Mouse (Mus musculus): Measurements from ENCODE around the gene Taf9b.
"Not testable (repeated sequence)": the region's sequence is repeated elsewhere in the genome, so short reads cannot be mapped to it uniquely, and the experiment has no call there.

Taf9b gene

DNA sequence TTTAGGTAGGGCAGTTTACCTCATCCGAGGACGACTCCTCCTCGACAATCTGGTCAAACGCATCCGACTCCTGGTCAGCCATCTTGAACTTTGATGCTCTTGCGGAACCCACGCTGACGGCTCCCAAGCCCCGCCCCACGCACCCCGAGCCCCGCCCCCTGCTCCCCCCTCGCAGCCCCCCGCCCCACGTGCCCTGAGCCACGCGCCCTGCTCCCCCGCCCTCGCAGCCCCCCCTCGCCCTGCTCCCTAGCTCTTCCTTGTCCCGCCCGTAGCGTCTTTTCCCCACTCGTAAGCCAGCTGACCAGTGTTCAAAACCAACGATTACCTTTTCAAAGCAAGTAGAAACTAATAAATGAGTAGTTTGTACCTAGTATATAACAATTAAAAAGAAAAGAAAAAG, at the start of gene Taf9b:
Gene Taf9b, minus strand, starts transcription at position 101 of the 400 bp plus-strand sequence.
- no peak for DNase-seq (ENCODE audit: low read depth)

DNA sequence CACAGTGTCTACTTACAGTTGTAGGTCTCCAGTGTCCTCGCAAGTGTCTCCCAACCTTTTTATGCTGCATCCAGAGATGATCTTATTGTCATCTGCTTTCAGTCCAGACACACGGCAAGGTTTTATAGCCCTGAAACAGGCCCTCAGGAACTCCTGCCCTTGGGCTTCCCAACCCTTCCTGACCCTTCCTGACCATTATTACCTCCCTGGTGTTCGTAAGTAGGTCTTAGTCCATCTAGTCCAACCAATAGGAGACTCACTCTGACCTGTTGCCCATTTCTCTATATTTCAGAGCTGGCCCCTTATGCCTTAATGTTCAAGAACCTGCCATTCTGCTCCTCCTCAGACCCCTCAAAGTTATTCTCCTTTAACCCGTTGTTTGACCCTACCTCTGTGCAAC, 34.3 kb upstream of the Taf9b start, which contains the start of gene Fnd3c2:
Gene Fnd3c2, minus strand, starts transcription at position 101 of the 400 bp plus-strand sequence.
- DNase-seq (ENCODE audit: low read depth), result no peak

DNA sequence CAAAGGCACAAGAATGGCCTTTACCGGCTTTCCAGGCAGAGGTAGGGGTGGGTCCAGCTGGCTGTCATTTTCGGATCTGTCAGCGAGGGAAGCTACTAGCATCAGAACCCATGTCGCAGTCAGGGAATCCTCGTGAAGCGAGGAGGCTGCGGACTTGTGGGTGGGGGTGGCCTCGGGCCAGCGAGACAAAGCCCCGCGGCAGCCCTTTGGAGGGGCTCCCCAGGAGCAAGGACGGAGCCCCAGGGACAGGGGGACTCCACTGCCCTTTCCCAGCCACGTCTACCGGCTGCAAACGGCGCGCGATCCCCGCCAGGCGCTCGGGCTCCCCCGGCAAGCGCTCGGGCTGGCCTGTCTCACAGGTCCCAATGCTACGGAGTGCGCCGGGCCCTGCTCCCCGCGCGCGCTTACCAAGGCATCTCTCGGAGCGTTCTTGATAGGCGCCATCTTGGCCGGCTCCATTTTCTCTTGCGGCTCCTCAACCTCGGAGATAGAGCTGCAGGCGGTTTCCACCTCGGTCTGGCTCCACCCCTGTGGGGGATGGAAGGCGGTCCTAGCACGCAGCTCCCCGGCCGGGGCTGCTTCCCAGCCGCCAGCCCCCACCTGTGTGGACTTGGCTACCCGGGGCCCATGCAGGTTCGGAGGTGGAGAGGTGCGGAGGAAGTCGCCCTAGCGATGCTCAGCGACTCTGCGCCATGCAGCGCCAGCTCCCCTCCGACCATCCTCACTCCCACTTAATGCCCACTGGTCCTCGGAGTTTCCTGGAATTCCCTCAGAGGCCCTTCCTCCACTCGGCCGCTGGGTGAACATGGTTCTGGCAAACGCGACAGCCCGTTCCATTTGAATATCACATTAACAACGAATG, 1.6 kb downstream of the Taf9b start:
- peak; percentile 30 for DNase-seq (ENCODE audit: low read depth)

DNA sequence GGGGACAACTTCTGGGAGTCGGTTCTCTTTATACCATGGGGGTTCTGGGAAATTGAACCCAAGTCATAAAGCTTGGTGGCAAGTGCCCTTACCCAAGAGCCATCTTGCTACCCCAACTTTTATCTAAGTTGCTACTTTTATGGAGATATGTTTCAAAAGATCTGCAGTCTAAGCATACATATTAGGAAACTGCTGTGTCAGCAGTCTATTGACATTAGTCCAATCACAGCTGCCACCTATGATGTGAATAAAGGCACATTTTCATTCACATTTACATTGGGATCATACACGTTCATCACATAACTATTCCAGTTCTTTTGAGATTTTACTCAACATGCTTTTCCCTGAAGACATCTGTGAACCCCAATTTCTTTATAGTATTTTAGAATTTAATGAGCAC, 11.9 kb downstream of the Taf9b start:
- no peak for DNase-seq (ENCODE audit: low read depth)

DNA sequence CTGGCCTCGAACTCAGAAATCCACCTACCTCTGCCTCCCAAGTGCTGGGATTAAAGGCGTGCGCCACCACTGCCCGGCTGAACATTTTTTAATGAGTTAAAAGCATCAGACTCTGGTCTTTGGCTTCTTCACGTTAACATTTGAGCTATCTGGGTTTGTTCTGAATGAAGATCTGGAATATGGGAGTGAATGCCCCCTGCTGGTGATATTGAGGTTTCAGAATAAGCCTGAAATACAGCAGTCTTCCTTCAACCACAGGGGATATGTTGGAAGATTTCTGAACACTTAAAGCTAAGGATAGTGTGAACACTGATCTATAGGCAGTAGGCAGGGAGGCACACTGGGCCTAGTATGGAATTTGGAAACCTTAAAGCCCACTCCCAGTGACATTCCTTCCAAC, 22.1 kb downstream of the Taf9b start:
- no peak for DNase-seq (ENCODE audit: low read depth)

DNA sequence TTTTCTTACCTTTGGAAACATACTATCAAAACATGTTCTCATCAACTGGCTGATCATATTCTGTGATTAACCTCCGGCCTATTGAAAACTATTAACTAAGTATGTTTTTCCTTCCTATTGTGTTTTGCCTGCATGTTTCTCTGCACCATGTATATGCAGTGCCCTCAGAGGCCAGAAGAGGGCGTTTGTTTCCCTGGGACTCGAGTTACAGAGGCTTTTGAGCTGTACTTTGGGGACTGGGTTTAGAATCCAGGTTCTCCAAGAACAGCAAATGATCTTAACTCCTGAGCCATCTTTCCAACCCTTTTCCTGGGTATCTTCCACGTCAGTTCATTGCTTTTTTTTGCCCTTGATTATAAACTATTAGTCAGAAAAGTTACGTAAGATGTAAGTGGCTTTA, 23.6 kb downstream of the Taf9b start:
- DNase-seq (ENCODE audit: low read depth), result no peak

DNA sequence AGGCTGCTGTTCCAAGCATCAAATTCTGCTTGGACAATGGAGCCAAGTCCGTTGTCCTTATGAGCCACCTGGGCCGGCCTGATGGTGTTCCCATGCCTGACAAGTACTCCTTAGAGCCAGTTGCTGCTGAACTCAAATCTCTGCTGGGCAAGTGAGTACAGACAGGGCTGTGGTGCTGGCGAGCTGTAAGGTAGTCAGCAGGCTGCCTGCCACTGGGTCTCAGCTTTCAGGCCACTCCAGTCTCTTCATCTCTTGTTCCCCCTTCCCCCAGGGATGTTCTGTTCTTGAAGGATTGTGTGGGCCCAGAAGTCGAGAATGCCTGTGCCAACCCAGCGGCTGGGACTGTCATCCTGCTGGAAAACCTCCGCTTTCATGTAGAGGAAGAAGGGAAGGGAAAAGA, 26.6 kb downstream of the Taf9b start:
- DNase-seq (ENCODE audit: low read depth), result not testable (repeated sequence)

DNA sequence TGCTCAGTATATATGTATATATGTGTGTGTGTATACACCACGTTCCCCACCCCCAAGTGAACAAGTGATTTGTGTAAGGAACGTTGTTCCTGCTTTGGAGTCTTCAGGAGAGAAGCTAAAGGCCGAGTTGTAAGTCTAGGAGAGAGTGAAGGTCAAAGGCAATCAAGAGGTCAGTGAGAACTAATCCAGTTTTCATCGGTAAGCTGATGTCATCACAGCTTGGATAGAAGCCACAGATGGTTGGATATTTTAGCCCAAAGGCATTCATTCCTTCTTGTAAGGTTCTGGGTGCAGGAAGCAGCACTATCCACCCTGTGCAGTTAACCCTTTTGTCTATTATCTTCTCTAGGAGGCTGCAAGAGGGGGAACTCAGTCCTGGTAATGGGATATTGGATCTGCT, 30.9 kb downstream of the Taf9b start:
- no peak for DNase-seq (ENCODE audit: low read depth)

DNA sequence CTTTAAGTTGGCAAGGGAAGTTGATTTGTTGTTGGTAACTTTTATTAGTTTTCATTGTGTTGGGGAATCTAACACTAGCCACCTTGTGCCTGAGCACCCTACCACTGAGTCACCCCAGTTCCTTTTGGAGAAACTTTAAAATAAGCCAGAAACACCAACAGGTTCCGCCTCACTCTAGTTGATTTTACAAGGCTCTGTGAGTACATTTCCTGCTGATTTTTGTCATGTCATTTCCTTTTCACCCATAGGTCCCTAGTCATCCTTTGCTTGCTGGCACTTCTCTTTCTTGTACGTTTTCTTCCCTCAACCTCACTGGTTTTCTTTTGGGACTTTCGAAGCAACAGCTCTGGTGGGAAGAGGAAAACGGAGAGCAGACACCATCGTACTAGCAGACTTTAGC, 31.6 kb downstream of the Taf9b start:
- no peak for DNase-seq (ENCODE audit: low read depth)

DNA sequence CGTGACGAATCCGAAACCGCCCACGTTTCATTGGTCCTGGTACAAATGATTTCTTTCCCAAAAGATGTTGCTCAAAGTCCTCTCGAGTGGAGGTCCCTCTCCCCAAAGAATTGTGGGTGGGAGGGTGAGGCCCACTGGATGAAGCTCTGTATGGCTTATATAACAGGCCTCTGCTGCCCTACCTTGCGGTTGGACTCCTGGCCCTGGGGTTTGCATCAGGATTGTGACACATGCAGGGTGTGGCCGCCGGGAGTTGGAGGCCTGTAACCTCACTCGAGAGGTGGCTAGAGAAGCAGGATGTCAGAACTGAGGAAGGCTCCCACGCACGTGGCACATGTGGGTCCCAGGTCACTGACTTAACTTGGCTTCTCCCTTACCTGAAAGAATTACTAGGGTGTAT, 33.2 kb downstream of the Taf9b start:
- DNase-seq (ENCODE audit: low read depth), result no peak

DNA sequence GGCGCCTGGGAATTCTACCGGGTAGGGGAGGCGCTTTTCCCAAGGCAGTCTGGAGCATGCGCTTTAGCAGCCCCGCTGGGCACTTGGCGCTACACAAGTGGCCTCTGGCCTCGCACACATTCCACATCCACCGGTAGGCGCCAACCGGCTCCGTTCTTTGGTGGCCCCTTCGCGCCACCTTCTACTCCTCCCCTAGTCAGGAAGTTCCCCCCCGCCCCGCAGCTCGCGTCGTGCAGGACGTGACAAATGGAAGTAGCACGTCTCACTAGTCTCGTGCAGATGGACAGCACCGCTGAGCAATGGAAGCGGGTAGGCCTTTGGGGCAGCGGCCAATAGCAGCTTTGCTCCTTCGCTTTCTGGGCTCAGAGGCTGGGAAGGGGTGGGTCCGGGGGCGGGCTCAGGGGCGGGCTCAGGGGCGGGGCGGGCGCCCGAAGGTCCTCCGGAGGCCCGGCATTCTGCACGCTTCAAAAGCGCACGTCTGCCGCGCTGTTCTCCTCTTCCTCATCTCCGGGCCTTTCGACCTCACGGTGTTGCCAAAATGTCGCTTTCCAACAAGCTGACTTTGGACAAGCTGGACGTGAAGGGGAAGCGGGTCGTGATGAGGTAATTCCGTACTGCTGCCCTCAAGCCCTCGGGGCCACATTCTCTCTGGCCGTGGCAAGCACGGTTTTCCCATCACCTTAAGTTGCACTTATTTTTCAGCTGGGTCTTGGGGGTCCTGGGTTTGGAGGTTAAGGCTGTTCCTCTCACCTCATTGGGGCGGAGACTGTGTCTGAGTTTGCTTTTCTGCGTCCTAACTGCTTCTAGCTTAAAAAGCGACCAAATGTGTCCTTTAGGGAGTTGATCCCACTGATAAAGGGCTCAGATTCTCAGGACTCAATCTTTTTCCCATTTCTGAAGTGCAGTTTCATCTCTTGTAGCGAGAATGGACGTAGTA, 34.0 kb downstream of the Taf9b start, which contains the start of gene Pgk1:
Gene Pgk1, plus strand, starts transcription at position 388 of the 937 bp plus-strand sequence.
- DNase-seq (ENCODE audit: low read depth), result peak; percentile 80

DNA sequence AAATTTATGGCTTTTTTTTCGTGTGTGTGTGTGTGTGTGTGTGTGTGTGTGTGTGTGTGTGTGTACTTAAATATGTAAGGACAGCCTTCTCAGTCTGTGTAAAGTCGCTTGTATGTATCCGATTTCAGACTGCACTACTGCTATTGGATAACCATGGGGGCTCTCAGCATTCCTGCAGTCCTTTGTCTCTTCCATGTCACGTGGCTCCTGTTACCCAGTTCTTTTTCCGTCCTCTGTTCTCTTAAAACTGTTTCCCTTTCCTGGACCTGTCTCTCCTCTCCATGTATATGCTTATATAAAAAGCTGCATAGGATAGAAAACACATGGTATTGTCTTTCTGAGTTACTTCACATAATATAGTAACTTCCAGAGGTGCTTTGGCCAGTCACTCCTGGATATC, 35.3 kb downstream of the Taf9b start:
- DNase-seq (ENCODE audit: low read depth), result no peak

DNA sequence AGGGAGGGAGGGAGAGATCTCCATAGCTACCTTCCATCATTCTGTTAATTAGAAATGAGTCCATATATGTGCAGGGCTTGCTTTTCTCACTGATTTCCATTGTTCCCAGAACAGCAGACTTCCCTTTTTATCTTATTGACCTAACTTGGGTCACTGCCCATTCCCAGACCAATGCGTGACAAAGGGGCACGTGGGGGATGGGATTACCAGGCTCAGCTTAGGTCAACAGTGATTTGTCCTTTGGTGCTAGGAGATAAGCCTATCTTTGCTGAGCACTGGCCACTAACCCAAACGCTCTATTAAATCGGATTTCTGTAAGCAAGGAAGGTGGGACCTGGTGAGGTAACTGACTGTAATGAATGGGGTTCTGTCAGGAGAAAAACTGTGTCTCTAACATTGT, 36.7 kb downstream of the Taf9b start:
- no peak for DNase-seq (ENCODE audit: low read depth)

DNA sequence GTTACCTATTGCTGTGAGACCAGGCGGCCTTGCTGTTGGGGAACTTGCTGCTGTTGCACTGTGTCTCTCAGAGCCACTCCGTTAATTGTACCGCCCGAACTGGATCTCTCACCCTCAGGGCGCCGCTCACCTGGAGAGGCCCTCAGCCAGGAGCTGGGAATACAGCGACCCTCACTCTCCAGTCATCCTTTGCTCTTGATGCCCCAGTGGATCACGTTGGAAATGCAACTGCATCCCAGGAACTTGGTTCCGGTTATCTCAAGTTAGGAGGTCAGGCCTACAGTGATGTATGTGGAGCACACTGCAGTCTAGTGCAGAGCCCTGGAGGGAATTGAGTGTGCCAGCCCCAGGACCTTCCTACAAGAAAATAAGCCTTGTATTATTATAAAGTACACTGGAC, 44.6 kb downstream of the Taf9b start:
- no peak for DNase-seq (ENCODE audit: low read depth)

DNA sequence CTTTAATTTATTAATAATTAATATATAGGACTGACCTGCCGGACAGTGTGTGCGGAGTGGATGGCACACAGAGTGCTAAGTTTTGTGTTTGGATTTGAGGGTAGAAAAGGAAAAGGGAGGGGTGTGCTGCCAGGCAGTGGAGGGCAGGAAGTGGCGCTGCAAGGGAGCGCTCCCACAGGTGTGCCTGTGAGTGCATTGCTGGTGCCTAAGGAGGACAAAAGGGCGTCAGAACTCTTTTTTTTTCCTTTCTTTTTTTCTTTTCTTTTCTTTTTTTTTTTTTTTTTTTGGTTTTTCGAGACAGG, 49.2 kb downstream of the Taf9b start:
- no peak for DNase-seq (ENCODE audit: low read depth)

DNA sequence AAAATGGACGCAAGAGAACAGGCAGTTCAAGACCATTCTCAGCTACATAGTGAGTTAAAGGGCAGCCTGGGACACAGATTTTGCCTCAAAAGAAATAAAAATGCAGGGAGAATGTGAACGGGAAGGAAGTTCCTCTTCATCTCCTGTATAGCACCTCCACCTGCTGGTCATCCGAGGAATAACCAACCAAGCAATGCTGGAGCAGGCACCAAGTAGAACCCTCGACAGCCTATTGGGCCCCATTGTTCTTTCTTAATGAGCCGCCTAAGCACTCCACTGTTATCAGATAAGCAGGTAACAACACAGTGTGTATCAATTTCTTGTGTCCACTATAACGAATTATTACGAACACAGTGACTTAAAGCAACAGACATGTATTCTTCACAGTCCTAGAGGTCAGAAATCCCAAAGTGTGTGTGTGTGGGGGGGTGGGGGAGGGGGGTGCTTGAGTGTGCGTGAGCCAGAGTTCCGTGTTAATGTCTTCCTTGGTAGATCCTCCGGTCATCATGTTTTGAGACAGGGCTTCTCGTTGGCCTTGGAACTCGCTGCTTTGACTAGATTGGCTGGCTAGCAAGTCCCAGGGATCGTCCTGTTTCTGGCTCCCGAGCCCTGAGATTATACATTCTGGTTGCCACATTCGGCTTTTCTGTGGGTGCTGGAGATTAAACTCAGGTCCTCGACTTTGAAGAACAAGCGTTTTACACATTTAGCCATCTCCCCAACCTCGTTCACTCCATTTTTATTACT, 49.7 kb downstream of the Taf9b start:
- peak; percentile 67 for DNase-seq (ENCODE audit: low read depth)

DNA sequence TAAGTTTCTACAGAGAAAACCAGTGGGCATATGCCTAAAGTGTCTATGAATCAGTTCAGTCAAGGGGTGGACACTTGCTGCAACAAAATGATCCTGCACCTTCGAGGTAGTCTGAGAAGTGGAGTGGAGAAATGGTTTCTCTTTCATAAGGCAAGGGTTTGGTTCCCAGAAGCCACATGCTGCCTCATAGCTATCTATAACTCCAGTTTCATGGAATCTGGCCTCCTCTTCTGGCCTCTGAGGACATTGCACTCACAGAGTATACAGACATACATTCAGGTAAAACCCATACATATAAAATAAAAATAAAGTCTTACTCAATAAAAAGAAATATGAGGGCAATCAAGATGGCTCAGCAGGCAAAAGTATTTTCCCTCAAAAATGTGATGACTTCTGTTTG, 55.9 kb downstream of the Taf9b start:
- no peak for DNase-seq (ENCODE audit: low read depth)

DNA sequence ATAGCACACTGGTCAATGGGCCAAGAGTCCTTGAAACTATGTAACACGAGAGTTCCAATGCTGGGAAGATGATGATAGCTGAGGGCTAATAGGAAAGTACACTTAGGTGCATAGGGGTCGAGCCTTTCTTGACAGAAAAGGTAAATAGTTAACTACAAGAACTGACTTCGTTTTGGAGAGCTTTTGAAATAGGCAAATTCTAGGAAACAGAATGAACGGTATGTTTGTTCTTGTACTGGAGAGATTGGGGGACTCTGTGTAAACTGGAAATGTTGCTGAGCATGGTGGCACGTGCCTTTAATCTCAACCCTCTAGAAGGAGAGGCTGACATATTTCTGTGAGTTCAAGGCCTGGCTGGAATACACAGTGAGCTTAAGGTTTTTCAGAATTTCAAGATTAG, 56.4 kb downstream of the Taf9b start:
- DNase-seq (ENCODE audit: low read depth), result no peak

DNA sequence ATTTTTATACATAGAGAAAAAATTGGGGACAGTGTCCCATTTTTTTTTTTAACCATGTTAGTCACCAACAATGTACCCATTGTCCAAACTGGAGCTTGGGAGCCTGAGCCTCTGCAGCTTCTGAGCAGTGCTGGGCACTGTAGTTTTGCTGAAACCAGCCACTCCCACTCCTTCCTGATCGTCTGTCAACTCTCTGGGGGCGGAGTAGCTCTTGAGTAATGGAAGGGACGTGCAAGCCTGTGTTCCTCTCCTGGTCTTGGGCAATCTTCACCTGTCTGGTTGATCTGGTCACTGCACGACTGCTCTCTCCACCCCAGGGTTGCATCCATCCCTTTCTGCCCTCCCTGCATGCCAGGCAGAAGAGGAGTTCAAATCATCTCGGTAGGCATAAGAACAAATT, 57.0 kb downstream of the Taf9b start:
- DNase-seq (ENCODE audit: low read depth), result no peak
